Mouse (Mus musculus): ENCODE data around the gene Gcgr.

GRCm38 (mm10) chr11:120550810-120551440 is 20.4 kb downstream of the Gcgr start, which contains the start of gene Ppp1r27:
- no peak for TF ChIP-seq CTCF (IDR thresholded peaks at IDR 0.05)
- TF ChIP-seq POLR2A (IDR thresholded peaks at IDR 0.05; ENCODE audit: insufficient read depth, low read depth, low read length), result no peak
- no peak for TF ChIP-seq EP300 (IDR thresholded peaks at IDR 0.05; ENCODE audit: insufficient read depth, low read depth, low read length)

Data from heart, adult 2 months (tissue).